In genomic region chr10:119644289-119644688, GRCm38 (mm10) we compare ENCODE assay signal across 19 mouse cellular contexts.
A peak's percentile ranks its signal among the peaks of the same experiment; 100 is the strongest.
DNase-seq lines count a peak whose midpoint lies in the region; ATAC-seq lines count a peak whose summit lies in the region.
"Had no signal": no experiment of that assay in that cellular context is flagged by ENCODE, and none has a peak within 500 bp of the region (broad histone marks: within the 10 kb centered on the region; RNA-seq: fewer than 3 reads in every experiment).

No protein-coding gene starts in this region.

- ATAC-seq in hindbrain, embryonic 11.5 days (ENCODE audit: low FRiP score) = no peak
- ATAC-seq in midbrain, embryonic 16.5 days = peak; percentile 58; the same call in 1 of the 2 replicates
- ATAC-seq: forebrain, postnatal 0 days had no signal

- no peaks in the 10 kb centered on the region for H3K27me3 ChIP-seq in hindbrain, embryonic 10.5 days (ENCODE audit: insufficient read depth, poor library complexity, severe bottlenecking)
- H3K27me3 ChIP-seq in hindbrain, embryonic 11.5 days (ENCODE audit: control insufficient read depth, insufficient read depth, low read length) = no peaks in the 10 kb centered on the region
- H3K27me3 ChIP-seq in embryonic facial prominence, embryonic 10.5 days (replicated peaks; ENCODE audit: low read depth, poor library complexity, severe bottlenecking) = no peaks in the 10 kb centered on the region
- no peaks in the 10 kb centered on the region for H3K27me3 ChIP-seq in midbrain, embryonic 16.5 days (ENCODE audit: control insufficient read depth, insufficient read depth, low read depth, low read length)
- H3K27me3 ChIP-seq: neural tube, embryonic 12.5 days had no signal

- H3K4me3 ChIP-seq in hindbrain, embryonic 10.5 days = no peak overlapping the region
- no peak overlapping the region for H3K4me3 ChIP-seq in hindbrain, embryonic 11.5 days (ENCODE audit: low read depth, low read length)
- H3K4me3 ChIP-seq in embryonic facial prominence, embryonic 10.5 days = no peak overlapping the region
- H3K4me3 ChIP-seq in midbrain, embryonic 16.5 days (ENCODE audit: low read depth, low read length) = no peak overlapping the region
- H3K4me3 ChIP-seq: layer of hippocampus, adult 2 months; neural tube, embryonic 12.5 days had no signal

- no peak overlapping the region for H3K27ac ChIP-seq in hindbrain, embryonic 10.5 days
- H3K27ac ChIP-seq in hindbrain, embryonic 11.5 days (ENCODE audit: low read depth, low read length) = no peak overlapping the region
- H3K27ac ChIP-seq in embryonic facial prominence, embryonic 10.5 days (replicated peaks) = no peak overlapping the region
- H3K27ac ChIP-seq in midbrain, embryonic 16.5 days (ENCODE audit: low read length) = no peak overlapping the region
- H3K27ac ChIP-seq: kidney, postnatal 0 days; layer of hippocampus, adult 2 months; neural tube, embryonic 12.5 days had no signal

- H3K4me2 ChIP-seq in hindbrain, embryonic 11.5 days (replicated peaks; ENCODE audit: low read depth, low read length) = no peak overlapping the region
- no peak overlapping the region for H3K4me2 ChIP-seq in midbrain, embryonic 16.5 days (ENCODE audit: low read length)
- H3K4me2 ChIP-seq: heart, embryonic 11.5 days; neural tube, embryonic 12.5 days had no signal

- no peaks in the 10 kb centered on the region for H3K9me3 ChIP-seq in hindbrain, embryonic 10.5 days
- no peaks in the 10 kb centered on the region for H3K9me3 ChIP-seq in hindbrain, embryonic 11.5 days (ENCODE audit: control insufficient read depth, low read length)
- no peaks in the 10 kb centered on the region for H3K9me3 ChIP-seq in embryonic facial prominence, embryonic 10.5 days
- no peaks in the 10 kb centered on the region for H3K9me3 ChIP-seq in midbrain, embryonic 16.5 days (replicated peaks; ENCODE audit: control insufficient read depth, low read length, poor library complexity, severe bottlenecking)
- H3K9me3 ChIP-seq: neural tube, embryonic 12.5 days had no signal

- H3K36me3 ChIP-seq in hindbrain, embryonic 10.5 days = no peaks in the 10 kb centered on the region
- H3K36me3 ChIP-seq in hindbrain, embryonic 11.5 days (ENCODE audit: control insufficient read depth, insufficient read depth, low read length) = no peaks in the 10 kb centered on the region
- H3K36me3 ChIP-seq in embryonic facial prominence, embryonic 10.5 days (replicated peaks) = no peaks in the 10 kb centered on the region
- H3K36me3 ChIP-seq in midbrain, embryonic 16.5 days (ENCODE audit: control insufficient read depth, insufficient read depth, low read length) = no peaks in the 10 kb centered on the region
- H3K36me3 ChIP-seq: neural tube, embryonic 12.5 days had no signal

- 39% methylated on average over 5 of the region's 5 CpGs for WGBS in hindbrain, embryonic 10.5 days
- 49% methylated on average over 5 of the region's 5 CpGs for WGBS in hindbrain, embryonic 11.5 days
- whole genome bisulfite sequencing in embryonic facial prominence, embryonic 10.5 days = 27% methylated on average over 5 of the region's 5 CpGs
- whole genome bisulfite sequencing in midbrain, embryonic 16.5 days = 45% methylated on average over 5 of the region's 5 CpGs

- peak; percentile 44 for DNase-seq in hindbrain, embryonic 10.5 days (ENCODE audit: low spot score)
- no peak for DNase-seq in hindbrain, embryonic 11.5 days (ENCODE audit: low spot score)
- peak; percentile 30 for DNase-seq in embryo, embryonic 10.5 days (ENCODE audit: low spot score)
- peak; percentile 53 for DNase-seq in embryonic facial prominence, embryonic 10.5 days (ENCODE audit: low spot score)
- no peak for DNase-seq in urinary bladder, postnatal 4 days (ENCODE audit: low spot score in 2 of 2)
- no peak for DNase-seq in thymus, postnatal 0 days (ENCODE audit: low spot score)
- DNase-seq: adrenal gland, adult 2 months; cerebellum, adult 9-10 months; forebrain, postnatal 0 days; gastrocnemius, postnatal 36 days; heart, postnatal 10 days; kidney, adult 18-20 months; liver; lung, postnatal 10 days had no signal

- H3K4me1 ChIP-seq in hindbrain, embryonic 10.5 days (replicated peaks) = peaks cover 31% of the 10 kb centered on the region
- 0 out of 2 replicates have a peak, but pooled peaks cover 2% of the 10 kb centered on the region for H3K4me1 ChIP-seq in hindbrain, embryonic 11.5 days (replicated peaks; ENCODE audit: control insufficient read depth, insufficient read depth, low read length)
- H3K4me1 ChIP-seq in embryonic facial prominence, embryonic 10.5 days = peaks cover 31% of the 10 kb centered on the region
- peaks cover 12% of the 10 kb centered on the region for H3K4me1 ChIP-seq in midbrain, embryonic 16.5 days (ENCODE audit: control insufficient read depth, insufficient read depth, low read length)

- H3K9ac ChIP-seq in hindbrain, embryonic 11.5 days (ENCODE audit: low read depth, low read length) = no peak overlapping the region
- no peak overlapping the region for H3K9ac ChIP-seq in midbrain, embryonic 16.5 days (ENCODE audit: low read depth, low read length)
- H3K9ac ChIP-seq: forebrain, postnatal 0 days; neural tube, embryonic 12.5 days had no signal

Comparison
In these comparisons a context has a peak if more than half of its experiments do, and no peak if none do; other contexts are left out.
1. DNase-seq: peak in hindbrain, embryonic 10.5 days (single experiment), embryo, embryonic 10.5 days (single experiment) and embryonic facial prominence, embryonic 10.5 days (single experiment); none in hindbrain, embryonic 11.5 days (single experiment), urinary bladder, postnatal 4 days (0 of 2) and thymus, postnatal 0 days (single experiment).